Mouse (Mus musculus) embryonic facial prominence, embryonic 11.5 days (tissue): ENCODE results near the gene Szt2. TPM values are rescaled to one million over a fixed set of nuclear protein-coding genes. Genes with fewer than 3 reads are reported as not detected.

Experiments
- ATAC-seq: fragments of 200-750 bp; cut with Nextera tagmentation; replicated peaks from 2 replicates; pipeline ENCODE4 v1.8.0; 2017; ENCODE audit warnings: low read depth; ENCODE audit not compliant: insufficient number of reproducible peaks, low FRiP score, low TSS enrichment
- DNase-seq: peaks from one replicate; pipeline ENCODE4 v3.0.0-alpha.2; 2015; ENCODE audit warnings: low spot score
- H3K27ac ChIP-seq: fragments of 300-500 bp; sonication (generic); replicated peaks from 2 replicates; pipeline ENCODE4 v1.5.1; 2014; ENCODE audit warnings: mild to moderate bottlenecking, low read depth, low read length, control low read depth
- H3K27me3 ChIP-seq: fragments of 300-500 bp; sonication (generic); 2 replicates; pipeline ENCODE4 v1.6.1; 2014; ENCODE audit warnings: mild to moderate bottlenecking, low read length, moderate library complexity, mixed read lengths; ENCODE audit not compliant: control insufficient read depth, insufficient read depth
- H3K36me3 ChIP-seq: fragments of 300-500 bp; sonication (generic); replicated peaks from 2 replicates; pipeline ENCODE4 v1.6.1; 2014; ENCODE audit warnings: low read depth, mild to moderate bottlenecking, low read length, moderate library complexity, mixed read lengths; ENCODE audit not compliant: control insufficient read depth, insufficient read depth
- H3K4me1 ChIP-seq: fragments of 300-500 bp; sonication (generic); 2 replicates; pipeline ENCODE4 v1.6.1; 2014; ENCODE audit warnings: low read length, mixed read lengths; ENCODE audit not compliant: control insufficient read depth, insufficient read depth
- H3K4me2 ChIP-seq: fragments of 300-500 bp; sonication (generic); 2 replicates; pipeline ENCODE4 v1.6.1; 2014; ENCODE audit warnings: low read depth, mild to moderate bottlenecking, control low read depth, low read length, moderate library complexity
- H3K4me3 ChIP-seq: fragments of 300-500 bp; sonication (generic); 2 replicates; pipeline ENCODE4 v1.5.1; 2014; ENCODE audit warnings: low read depth, low read length, control low read depth
- H3K9ac ChIP-seq: fragments of 300-500 bp; sonication (generic); replicated peaks from 2 replicates; pipeline ENCODE4 v1.6.1; 2014; ENCODE audit warnings: mild to moderate bottlenecking, control low read depth, low read length
- H3K9me3 ChIP-seq: fragments of 300-500 bp; sonication (generic); replicated peaks from 2 replicates; pipeline ENCODE4 v1.6.1; 2016; ENCODE audit warnings: mild to moderate bottlenecking, low read length, inconsistent platforms, mixed read lengths; ENCODE audit not compliant: control insufficient read depth
- WGBS: fragments of 180-500 bp; shearing (Covaris S2); extraction: QIAGEN DNeasy Blood & Tissue Kit; methylation state at CpG from one replicate; pipeline ENCODE4 v1.1.7; 2014; 5-methylcytosine and 5-hydroxymethylcytosine counted together
- polyA plus RNA-seq: library from polyadenylated mRNA; unstranded; fragments of >200 nt; fragmentation: Nextera tagmentation; extraction: Ambion mirVana; gene quantifications from 2 replicates; pipeline ENCODE4 v1.2.1, GENCODE M21; 2014

Gene Szt2
- polyA plus RNA-seq, 1 experiment from 2014 or later: 6.8 TPM

DNA sequence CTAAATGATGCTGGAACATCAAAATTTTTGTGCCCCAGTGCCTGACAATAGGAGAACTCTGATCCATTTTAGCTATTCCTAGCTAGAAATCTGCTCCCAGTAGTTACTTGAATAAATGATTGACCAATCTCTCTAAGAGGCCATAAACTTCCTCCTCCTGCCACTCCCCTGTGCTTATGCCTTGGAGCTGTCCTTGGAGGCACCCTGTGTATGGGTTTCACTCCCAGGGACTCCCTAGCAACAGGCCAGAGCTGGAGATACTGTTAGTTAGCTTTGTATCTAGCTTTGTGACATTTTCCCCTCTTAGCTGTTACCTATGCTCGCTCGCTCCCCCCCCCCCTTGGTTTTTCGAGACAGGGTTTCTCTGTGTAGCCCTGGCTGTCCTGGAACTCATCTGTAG lies 12.3 kb upstream of the Szt2 start:
- Histone ChIP-seq H3K36me3 (no peaks in the 10 kb centered on the region), H3K27me3 (no peaks in the 10 kb centered on the region), H3K4me1 (no peaks in the 10 kb centered on the region), H3K4me2 (no peak overlapping the region), H3K4me3 (no peak overlapping the region), H3K9ac (no peak overlapping the region), H3K27ac (no peak overlapping the region), H3K9me3 (no peaks in the 10 kb centered on the region)
- no peak for ATAC-seq
- whole genome bisulfite sequencing: 98% methylated on average over 3 of the region's 3 CpGs
- no peak for DNase-seq

- Histone ChIP-seq H3K9me3 (no peaks in the 10 kb centered on the region), H3K4me1 (no peaks in the 10 kb centered on the region), H3K4me3 (no peak overlapping the region), H3K27me3 (no peaks in the 10 kb centered on the region), H3K9ac (no peak overlapping the region), H3K36me3 (peaks cover 5% of the 10 kb centered on the region), H3K27ac (no peak overlapping the region), H3K4me2 (no peak overlapping the region)
- WGBS: 67% methylated on average over 13 of the region's 13 CpGs
- DNase-seq: no peak
- 0 out of 2 replicates have a peak, but pooled peaks have one; percentile 70 for ATAC-seq
Observed at GRCm38 (mm10) chr4:118417112-118417797, 8.2 kb upstream of the Szt2 start.

- Histone ChIP-seq H3K27me3 (no peaks in the 10 kb centered on the region), H3K27ac (no peak overlapping the region), H3K4me1 (no peaks in the 10 kb centered on the region), H3K4me2 (no peak overlapping the region), H3K36me3 (peaks cover 5% of the 10 kb centered on the region), H3K9ac (no peak overlapping the region), H3K9me3 (no peaks in the 10 kb centered on the region), H3K4me3 (no peak overlapping the region)
- no peak for DNase-seq
- WGBS: 89% methylated on average over 5 of the region's 5 CpGs
- ATAC-seq: no peak
Observed at GRCm38 (mm10) chr4:118416329-118416728, 7.3 kb upstream of the Szt2 start.

GRCm38 (mm10) chr4:118415779-118416178 lies 6.7 kb upstream of the Szt2 start:
- Histone ChIP-seq H3K4me1 (no peaks in the 10 kb centered on the region), H3K27ac (no peak overlapping the region), H3K27me3 (no peaks in the 10 kb centered on the region), H3K9ac (no peak overlapping the region), H3K36me3 (peaks cover 5% of the 10 kb centered on the region), H3K4me3 (no peak overlapping the region), H3K4me2 (no peak overlapping the region), H3K9me3 (no peaks in the 10 kb centered on the region)
- WGBS: 84% methylated on average over 2 of the region's 2 CpGs
- ATAC-seq: no peak
- DNase-seq: no peak

GRCm38 (mm10) chr4:118413553-118413952 lies 4.5 kb upstream of the Szt2 start:
- Histone ChIP-seq H3K4me1 (no peaks in the 10 kb centered on the region), H3K4me3 (no peak overlapping the region), H3K4me2 (no peak overlapping the region), H3K27ac (no peak overlapping the region), H3K36me3 (peaks cover 5% of the 10 kb centered on the region), H3K9ac (no peak overlapping the region), H3K27me3 (no peaks in the 10 kb centered on the region), H3K9me3 (no peaks in the 10 kb centered on the region)
- no peak for ATAC-seq
- DNase-seq: no peak
- WGBS: 89% methylated on average over 5 of the region's 5 CpGs

GRCm38 (mm10) chr4:118410871-118411270 lies 1.8 kb upstream of the Szt2 start:
- Histone ChIP-seq H3K4me1 (no peaks in the 10 kb centered on the region), H3K27ac (no peak overlapping the region), H3K9me3 (no peaks in the 10 kb centered on the region), H3K9ac (no peak overlapping the region), H3K36me3 (peaks cover 5% of the 10 kb centered on the region), H3K4me3 (no peak overlapping the region), H3K27me3 (no peaks in the 10 kb centered on the region), H3K4me2 (no peak overlapping the region)
- DNase-seq (no peak), ATAC-seq (no peak)
- WGBS: 92% methylated on average over 5 of the region's 5 CpGs

GRCm38 (mm10) chr4:118402701-118403100 lies 6.4 kb downstream of the Szt2 start:
- no peaks in the 10 kb centered on the region for H3K27me3 ChIP-seq
- DNase-seq: no peak
- H3K4me1 ChIP-seq: no peaks in the 10 kb centered on the region
- no peak overlapping the region for H3K4me2 ChIP-seq
- H3K36me3 ChIP-seq: peaks cover 4% of the 10 kb centered on the region; the same call in 1 of the 2 replicates
- H3K4me3 ChIP-seq: no peak overlapping the region
- ATAC-seq: no peak
- H3K9me3 ChIP-seq: no peaks in the 10 kb centered on the region
- H3K27ac ChIP-seq: no peak overlapping the region
- H3K9ac ChIP-seq: no peak overlapping the region
- 90% methylated on average over 12 of the region's 12 CpGs for WGBS

DNA sequence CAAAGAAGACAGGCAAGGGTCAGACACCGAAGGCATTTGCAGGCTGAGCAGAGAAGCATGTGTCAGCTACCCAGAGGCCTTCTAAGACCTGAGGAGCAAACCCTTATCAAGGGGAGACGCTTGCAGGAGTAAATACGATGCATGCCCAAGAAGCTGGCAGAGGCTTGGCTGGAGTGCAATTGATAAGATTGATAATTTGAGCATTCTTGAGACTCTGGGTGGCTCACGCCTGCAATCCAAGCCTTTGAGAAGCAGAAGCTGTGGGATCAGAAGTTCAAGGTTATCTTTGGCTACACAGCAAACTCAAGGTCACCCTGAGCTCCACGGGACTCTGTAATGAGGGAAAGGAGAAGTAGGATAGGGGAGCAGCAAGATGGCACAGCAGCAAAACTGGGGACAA lies 7.2 kb downstream of the Szt2 start:
- Histone ChIP-seq H3K36me3 (peaks cover 8% of the 10 kb centered on the region; the same call in 1 of the 2 replicates), H3K27ac (no peak overlapping the region), H3K4me3 (no peak overlapping the region), H3K9ac (no peak overlapping the region), H3K4me2 (no peak overlapping the region), H3K9me3 (no peaks in the 10 kb centered on the region), H3K27me3 (no peaks in the 10 kb centered on the region), H3K4me1 (no peaks in the 10 kb centered on the region)
- DNase-seq (no peak), ATAC-seq (no peak)
- 94% methylated on average over 5 of the region's 5 CpGs for WGBS
